Mouse (Mus musculus) limb, embryonic 12.5 days (tissue): ENCODE results near the gene Ctnna3. TPM values are rescaled to one million over a fixed set of nuclear protein-coding genes. Genes with fewer than 3 reads are reported as not detected.

Experiments used
- ATAC-seq: fragments of 200-750 bp; cut with Nextera tagmentation; 2 replicates; pipeline ENCODE4 v1.8.0; 2017; ENCODE audit warnings: low read depth, moderate TSS enrichment; ENCODE audit not compliant: insufficient number of reproducible peaks, insufficient read depth, low FRiP score, low TSS enrichment
- H3K27ac ChIP-seq: fragments of 300-500 bp; sonication (generic); 2 replicates; pipeline ENCODE4 v1.5.1; 2016; ENCODE audit warnings: mild to moderate bottlenecking, moderate library complexity
- H3K27me3 ChIP-seq: fragments of 300-500 bp; sonication (generic); 2 replicates; pipeline ENCODE4 v1.6.1; 2016; ENCODE audit warnings: mild to moderate bottlenecking, moderate library complexity
- H3K36me3 ChIP-seq: fragments of 300-500 bp; sonication (generic); 2 replicates; pipeline ENCODE4 v1.6.1; 2016; ENCODE audit warnings: mild to moderate bottlenecking, moderate library complexity
- H3K4me1 ChIP-seq: fragments of 300-500 bp; sonication (generic); replicated peaks from 2 replicates; pipeline ENCODE4 v1.6.1; 2016
- H3K4me2 ChIP-seq: fragments of 300-500 bp; sonication (generic); 2 replicates; pipeline ENCODE4 v1.6.1; 2016; ENCODE audit warnings: mild to moderate bottlenecking, moderate library complexity
- H3K4me3 ChIP-seq: fragments of 300-500 bp; sonication (generic); replicated peaks from 2 replicates; pipeline ENCODE4 v1.5.1; 2016; ENCODE audit warnings: mild to moderate bottlenecking
- H3K9ac ChIP-seq: fragments of 300-500 bp; sonication (generic); replicated peaks from 2 replicates; pipeline ENCODE4 v1.6.1; 2016; ENCODE audit warnings: mild to moderate bottlenecking, moderate library complexity
- H3K9me3 ChIP-seq: fragments of 300-500 bp; sonication (generic); 2 replicates; pipeline ENCODE4 v1.6.1; 2016; ENCODE audit warnings: mild to moderate bottlenecking, moderate library complexity
- WGBS: fragments of 180-500 bp; shearing (Covaris S2); methylation state at CpG from one replicate; pipeline ENCODE4 v1.1.7; 2016; 5-methylcytosine and 5-hydroxymethylcytosine counted together
- polyA plus RNA-seq: library from polyadenylated mRNA; unstranded; fragments of >200 nt; fragmentation: Nextera tagmentation; extraction: Ambion mirVana; gene quantifications from 2 replicates; pipeline ENCODE4 v1.2.1, GENCODE M21; 2016

Ctnna3 gene
- polyA plus RNA-seq, 1 experiment from 2014 or later = 0.24 TPM

- Histone ChIP-seq H3K4me1 (no peaks in the 10 kb centered on the region), H3K9ac (no peak overlapping the region), H3K9me3 (no peaks in the 10 kb centered on the region), H3K27ac (no peak overlapping the region), H3K4me3 (no peak overlapping the region), H3K4me2 (no peak overlapping the region), H3K36me3 (no peaks in the 10 kb centered on the region), H3K27me3 (no peaks in the 10 kb centered on the region)
- ATAC-seq = no peak
- WGBS = 89% methylated on average over 3 of the region's 3 CpGs
Measured at GRCm38 (mm10) chr10:64118833-64119232, 688.9 kb downstream of the Ctnna3 start.

GRCm38 (mm10) chr10:64130397-64131150, 700.7 kb downstream of the Ctnna3 start:
- no peak overlapping the region for H3K27ac ChIP-seq
- no peak overlapping the region for H3K4me2 ChIP-seq
- no peak for ATAC-seq
- no peak overlapping the region for H3K4me3 ChIP-seq
- no peaks in the 10 kb centered on the region for H3K27me3 ChIP-seq
- WGBS = 86% methylated on average over 15 of the region's 15 CpGs
- no peaks in the 10 kb centered on the region for H3K9me3 ChIP-seq
- H3K4me1 ChIP-seq = 0 out of 2 replicates have a peak, but pooled peaks cover 2% of the 10 kb centered on the region
- no peak overlapping the region for H3K9ac ChIP-seq
- no peaks in the 10 kb centered on the region for H3K36me3 ChIP-seq

GRCm38 (mm10) chr10:64133461-64133860, 703.6 kb downstream of the Ctnna3 start:
- H3K4me2 ChIP-seq = no peak overlapping the region
- no peaks in the 10 kb centered on the region for H3K27me3 ChIP-seq
- no peak overlapping the region for H3K27ac ChIP-seq
- no peaks in the 10 kb centered on the region for H3K9me3 ChIP-seq
- no peak overlapping the region for H3K4me3 ChIP-seq
- ATAC-seq = no peak
- no peaks in the 10 kb centered on the region for H3K36me3 ChIP-seq
- WGBS = 82% methylated on average over 3 of the region's 3 CpGs
- H3K4me1 ChIP-seq = 0 out of 2 replicates have a peak, but pooled peaks cover 2% of the 10 kb centered on the region
- H3K9ac ChIP-seq = no peak overlapping the region

- 66% methylated on average over 7 of the region's 7 CpGs for WGBS
- Histone ChIP-seq H3K4me3 (no peak overlapping the region), H3K4me1 (0 out of 2 replicates have a peak, but pooled peaks cover 2% of the 10 kb centered on the region), H3K4me2 (no peak overlapping the region), H3K9ac (no peak overlapping the region), H3K27me3 (no peaks in the 10 kb centered on the region), H3K36me3 (no peaks in the 10 kb centered on the region), H3K9me3 (no peaks in the 10 kb centered on the region), H3K27ac (peak overlapping the region; percentile 31; the same call in 1 of the 2 replicates)
- ATAC-seq = no peak
Measured at GRCm38 (mm10) chr10:64135481-64135880, 705.6 kb downstream of the Ctnna3 start.

GRCm38 (mm10) chr10:64146511-64146910, 716.6 kb downstream of the Ctnna3 start:
- no peak for ATAC-seq
- no peak overlapping the region for H3K4me2 ChIP-seq
- H3K4me1 ChIP-seq = 0 out of 2 replicates have a peak, but pooled peaks cover 3% of the 10 kb centered on the region
- no peaks in the 10 kb centered on the region for H3K9me3 ChIP-seq
- no peak overlapping the region for H3K27ac ChIP-seq
- no peak overlapping the region for H3K9ac ChIP-seq
- no peak overlapping the region for H3K4me3 ChIP-seq
- 83% methylated on average over 3 of the region's 3 CpGs for WGBS
- H3K36me3 ChIP-seq = no peaks in the 10 kb centered on the region
- no peaks in the 10 kb centered on the region for H3K27me3 ChIP-seq

- 0 out of 2 replicates have a peak, but pooled peaks cover 3% of the 10 kb centered on the region for H3K4me1 ChIP-seq
Measured at GRCm38 (mm10) chr10:64181696-64182095, 751.8 kb downstream of the Ctnna3 start.

GRCm38 (mm10) chr10:64182731-64183130, 752.8 kb downstream of the Ctnna3 start:
- H3K9ac ChIP-seq = no peak overlapping the region
- ATAC-seq = no peak
- H3K4me3 ChIP-seq = no peak overlapping the region
- WGBS = 85% methylated on average over 4 of the region's 4 CpGs
- H3K36me3 ChIP-seq = no peaks in the 10 kb centered on the region
- no peak overlapping the region for H3K4me2 ChIP-seq
- no peaks in the 10 kb centered on the region for H3K27me3 ChIP-seq
- no peak overlapping the region for H3K27ac ChIP-seq
- no peaks in the 10 kb centered on the region for H3K9me3 ChIP-seq
- H3K4me1 ChIP-seq = 0 out of 2 replicates have a peak, but pooled peaks cover 3% of the 10 kb centered on the region

More at GRCm38 (mm10) chr10:64181696-64182095, 751.8 kb downstream of the Ctnna3 start:
- no peak for ATAC-seq
- Histone ChIP-seq H3K36me3 (no peaks in the 10 kb centered on the region), H3K27me3 (no peaks in the 10 kb centered on the region), H3K9ac (no peak overlapping the region), H3K4me3 (no peak overlapping the region), H3K9me3 (no peaks in the 10 kb centered on the region), H3K4me2 (no peak overlapping the region), H3K27ac (no peak overlapping the region)
- 91% methylated on average over 13 of the region's 13 CpGs for WGBS

GRCm38 (mm10) chr10:64188046-64188445, 758.1 kb downstream of the Ctnna3 start:
- no peak overlapping the region for H3K4me3 ChIP-seq
- H3K9me3 ChIP-seq = no peaks in the 10 kb centered on the region
- H3K9ac ChIP-seq = no peak overlapping the region
- no peaks in the 10 kb centered on the region for H3K4me1 ChIP-seq
- 97% methylated on average over 3 of the region's 3 CpGs for WGBS
- no peak overlapping the region for H3K27ac ChIP-seq
- H3K36me3 ChIP-seq = no peaks in the 10 kb centered on the region
- H3K27me3 ChIP-seq = no peaks in the 10 kb centered on the region
- H3K4me2 ChIP-seq = no peak overlapping the region
- ATAC-seq = no peak

- Histone ChIP-seq H3K9ac (no peak overlapping the region), H3K27me3 (no peaks in the 10 kb centered on the region), H3K36me3 (no peaks in the 10 kb centered on the region), H3K9me3 (no peaks in the 10 kb centered on the region), H3K4me2 (no peak overlapping the region), H3K4me1 (no peaks in the 10 kb centered on the region), H3K27ac (no peak overlapping the region), H3K4me3 (no peak overlapping the region)
- no peak for ATAC-seq
- 93% methylated on average over 1 of the region's 1 CpGs for WGBS
Measured at GRCm38 (mm10) chr10:64197584-64197983, 767.7 kb downstream of the Ctnna3 start.

- no peak overlapping the region for H3K4me2 ChIP-seq
- no peaks in the 10 kb centered on the region for H3K27me3 ChIP-seq
- H3K36me3 ChIP-seq = no peaks in the 10 kb centered on the region
- ATAC-seq = no peak
- H3K27ac ChIP-seq = no peak overlapping the region
- H3K9ac ChIP-seq = no peak overlapping the region
- H3K4me1 ChIP-seq = no peaks in the 10 kb centered on the region
- H3K4me3 ChIP-seq = no peak overlapping the region
- no peaks in the 10 kb centered on the region for H3K9me3 ChIP-seq
- WGBS = 81% methylated on average over 3 of the region's 3 CpGs
Measured at GRCm38 (mm10) chr10:64215632-64216031, 785.7 kb downstream of the Ctnna3 start.

- Histone ChIP-seq H3K4me1 (no peaks in the 10 kb centered on the region), H3K27me3 (no peaks in the 10 kb centered on the region), H3K27ac (no peak overlapping the region), H3K9me3 (no peaks in the 10 kb centered on the region), H3K9ac (no peak overlapping the region), H3K4me3 (no peak overlapping the region), H3K4me2 (no peak overlapping the region), H3K36me3 (no peaks in the 10 kb centered on the region)
- WGBS = 62% methylated on average over 3 of the region's 3 CpGs
- ATAC-seq = no peak
Measured at GRCm38 (mm10) chr10:64223023-64223422, 793.1 kb downstream of the Ctnna3 start.

GRCm38 (mm10) chr10:64224007-64224406, 794.1 kb downstream of the Ctnna3 start:
- no peaks in the 10 kb centered on the region for H3K36me3 ChIP-seq
- no peaks in the 10 kb centered on the region for H3K9me3 ChIP-seq
- ATAC-seq = no peak
- no peak overlapping the region for H3K4me3 ChIP-seq
- WGBS = 95% methylated on average over 9 of the region's 9 CpGs
- H3K27ac ChIP-seq = no peak overlapping the region
- H3K27me3 ChIP-seq = no peaks in the 10 kb centered on the region
- no peak overlapping the region for H3K9ac ChIP-seq
- H3K4me2 ChIP-seq = no peak overlapping the region
- no peaks in the 10 kb centered on the region for H3K4me1 ChIP-seq
